Mouse (Mus musculus) bone marrow macrophage, adult 2 months (primary cell): ENCODE measurements at regions not wholly inside any gene's neighbourhood (a gene's known extent, or its start where the extent isn't known, plus 50 kb on each side); places are given as distances from the start of the nearest gene placed in this dataset.

Experiments
- CTCF ChIP-seq: IDR thresholded peaks from 2 replicates; pipeline ENCODE4 v1.5.1; 2012; ENCODE audit warnings: low read depth, mild to moderate bottlenecking, low read length, moderate library complexity
- POLR2A ChIP-seq: IDR thresholded peaks from 2 replicates; pipeline ENCODE4 v1.6.1; 2012; ENCODE audit warnings: mild to moderate bottlenecking, low read depth, low read length, borderline replicate concordance

GRCm38 (mm10) chr15:40037266-40037665 lies 96.9 kb upstream of the 9330182O14Rik start:
- TF ChIP-seq CTCF (no peak), POLR2A (no peak)
